Mouse (Mus musculus) lung, postnatal 0 days (tissue): Measurements from ENCODE around the gene Blm.

ENCODE experiments used
- CTCF ChIP-seq: IDR thresholded peaks from 2 replicates; pipeline ENCODE4 v1.5.1; 2016; ENCODE audit warnings: antibody characterized with exemption, mild to moderate bottlenecking
- EP300 ChIP-seq: IDR thresholded peaks from 2 replicates; pipeline ENCODE4 v1.6.1; 2016; ENCODE audit warnings: antibody characterized with exemption, mild to moderate bottlenecking, control low read depth

GRCm38 (mm10) chr7:80413512-80414302, 121.2 kb downstream of the Blm start:
- TF ChIP-seq CTCF (no peak), EP300 (no peak)
